Mouse (Mus musculus) hindbrain, embryonic 14.5 days (tissue): ENCODE results near the gene Slamf1. TPM values are rescaled to one million over a fixed set of nuclear protein-coding genes. Genes with fewer than 3 reads are reported as not detected.

ENCODE experiments used
- ATAC-seq: fragments of 200-750 bp; cut with Nextera tagmentation; 2 replicates; pipeline ENCODE4 v1.8.0; 2017; ENCODE audit warnings: moderate number of reproducible peaks, mild to moderate bottlenecking, moderate TSS enrichment, moderate library complexity; ENCODE audit not compliant: low FRiP score
- DNase-seq: peaks from one replicate; pipeline ENCODE4 v3.0.0-alpha.2; 2015; ENCODE audit warnings: low spot score
- H3K27ac ChIP-seq: fragments of 300-500 bp; sonication (generic); 2 replicates; pipeline ENCODE4 v1.5.1; 2014; ENCODE audit warnings: mild to moderate bottlenecking, moderate library complexity
- H3K27me3 ChIP-seq: fragments of 300-500 bp; sonication (generic); 2 replicates; pipeline ENCODE4 v1.6.1; 2014; ENCODE audit warnings: mild to moderate bottlenecking, low read length, mixed read lengths; ENCODE audit not compliant: control insufficient read depth, insufficient read depth
- H3K36me3 ChIP-seq: fragments of 300-500 bp; sonication (generic); replicated peaks from 2 replicates; pipeline ENCODE4 v1.6.1; 2014; ENCODE audit not compliant: control insufficient read depth, insufficient read depth
- H3K4me1 ChIP-seq: fragments of 300-500 bp; sonication (generic); replicated peaks from 2 replicates; pipeline ENCODE4 v1.6.1; 2014; ENCODE audit warnings: antibody characterized with exemption, low read length, mixed read lengths; ENCODE audit not compliant: control insufficient read depth, insufficient read depth
- H3K4me2 ChIP-seq: fragments of 300-500 bp; sonication (generic); replicated peaks from 2 replicates; pipeline ENCODE4 v1.6.1; 2014; ENCODE audit warnings: mild to moderate bottlenecking, moderate library complexity
- H3K4me3 ChIP-seq: fragments of 300-500 bp; sonication (generic); replicated peaks from 2 replicates; pipeline ENCODE4 v1.5.1; 2014; ENCODE audit warnings: mild to moderate bottlenecking, low read length
- H3K9ac ChIP-seq: fragments of 300-500 bp; sonication (generic); 2 replicates; pipeline ENCODE4 v1.6.1; 2014
- H3K9me3 ChIP-seq: fragments of 300-500 bp; sonication (generic); 2 replicates; pipeline ENCODE4 v1.6.1; 2016; ENCODE audit warnings: low read length; ENCODE audit not compliant: control insufficient read depth
- WGBS: fragments of 180-500 bp; shearing (Covaris S2); extraction: QIAGEN DNeasy Blood & Tissue Kit; methylation state at CpG from one replicate; pipeline ENCODE4 v1.1.7; 2014; 5-methylcytosine and 5-hydroxymethylcytosine counted together
- polyA plus RNA-seq: library from polyadenylated mRNA; unstranded; fragments of >200 nt; fragmentation: Nextera tagmentation; extraction: Ambion mirVana; gene quantifications from 2 replicates; pipeline ENCODE4 v1.2.1, GENCODE M21; 2014

Slamf1 gene
- polyA plus RNA-seq, 1 experiment from 2014 or later: 0.13 TPM

DNA sequence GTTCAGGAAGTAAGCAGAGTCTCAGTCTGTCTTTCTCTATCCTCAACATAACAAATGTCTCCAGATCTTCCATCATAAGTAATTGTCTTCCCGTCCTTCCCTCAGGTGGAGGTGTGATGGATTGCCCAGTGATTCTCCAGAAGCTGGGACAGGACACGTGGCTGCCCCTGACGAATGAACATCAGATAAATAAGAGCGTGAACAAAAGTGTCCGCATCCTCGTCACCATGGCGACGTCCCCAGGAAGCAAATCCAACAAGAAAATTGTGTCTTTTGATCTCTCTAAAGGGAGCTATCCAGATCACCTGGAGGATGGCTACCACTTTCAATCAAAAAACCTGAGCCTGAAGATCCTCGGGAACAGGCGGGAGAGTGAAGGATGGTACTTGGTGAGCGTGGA is 7.8 kb downstream of the Slamf1 start:
- no peaks in the 10 kb centered on the region for H3K27me3 ChIP-seq
- H3K9me3 ChIP-seq: no peaks in the 10 kb centered on the region
- H3K4me3 ChIP-seq: no peak overlapping the region
- ATAC-seq (no peak; the same call in 1 of the 2 replicates), DNase-seq (no peak)
- no peaks in the 10 kb centered on the region; the same call in 1 of the 2 replicates for H3K4me1 ChIP-seq
- WGBS: 50% methylated on average over 11 of the region's 11 CpGs
- no peak overlapping the region; the same call in 1 of the 2 replicates for H3K4me2 ChIP-seq
- no peak overlapping the region for H3K9ac ChIP-seq
- H3K27ac ChIP-seq: no peak overlapping the region
- H3K36me3 ChIP-seq: no peaks in the 10 kb centered on the region

GRCm38 (mm10) chr1:171775781-171776180 is 8.9 kb downstream of the Slamf1 start:
- Histone ChIP-seq H3K9me3 (no peaks in the 10 kb centered on the region), H3K9ac (no peak overlapping the region)

DNA sequence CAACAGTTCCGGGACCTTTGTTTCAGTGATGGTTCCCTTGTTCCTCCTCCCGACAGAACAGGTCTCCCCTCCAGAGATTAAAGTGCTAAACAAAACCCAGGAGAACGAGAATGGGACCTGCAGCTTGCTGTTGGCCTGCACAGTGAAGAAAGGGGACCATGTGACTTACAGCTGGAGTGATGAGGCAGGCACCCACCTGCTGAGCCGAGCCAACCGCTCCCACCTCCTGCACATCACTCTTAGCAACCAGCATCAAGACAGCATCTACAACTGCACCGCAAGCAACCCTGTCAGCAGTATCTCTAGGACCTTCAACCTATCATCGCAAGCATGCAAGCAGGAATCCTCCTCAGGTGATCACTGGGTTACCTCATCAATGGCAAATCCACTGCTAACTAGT is 10.1 kb downstream of the Slamf1 start:
- no peaks in the 10 kb centered on the region for H3K36me3 ChIP-seq

More at GRCm38 (mm10) chr1:171775781-171776180, 8.9 kb downstream of the Slamf1 start:
- ATAC-seq (no peak), DNase-seq (no peak)
- 92% methylated on average over 4 of the region's 4 CpGs for WGBS
- no peaks in the 10 kb centered on the region for H3K27me3 ChIP-seq
- no peak overlapping the region for H3K4me3 ChIP-seq
- H3K4me1 ChIP-seq: no peaks in the 10 kb centered on the region; the same call in 1 of the 2 replicates
- H3K27ac ChIP-seq: no peak overlapping the region
- H3K36me3 ChIP-seq: no peaks in the 10 kb centered on the region
- no peak overlapping the region for H3K4me2 ChIP-seq

GRCm38 (mm10) chr1:171782287-171782915 is 15.5 kb downstream of the Slamf1 start:
- Histone ChIP-seq H3K9ac (no peak overlapping the region), H3K27ac (no peak overlapping the region), H3K27me3 (no peaks in the 10 kb centered on the region), H3K4me1 (no peaks in the 10 kb centered on the region), H3K9me3 (no peaks in the 10 kb centered on the region), H3K4me3 (no peak overlapping the region), H3K4me2 (no peak overlapping the region), H3K36me3 (no peaks in the 10 kb centered on the region)
- 87% methylated on average over 5 of the region's 5 CpGs for WGBS
- no peak for DNase-seq
- ATAC-seq: no peak

More for the DNA sequence above, 10.1 kb downstream of the Slamf1 start:
- Histone ChIP-seq H3K4me1 (no peaks in the 10 kb centered on the region; the same call in 1 of the 2 replicates), H3K4me3 (no peak overlapping the region), H3K27me3 (no peaks in the 10 kb centered on the region), H3K9ac (no peak overlapping the region), H3K9me3 (no peaks in the 10 kb centered on the region), H3K27ac (no peak overlapping the region), H3K4me2 (no peak overlapping the region)
- ATAC-seq: no peak
- no peak for DNase-seq
- 75% methylated on average over 7 of the region's 7 CpGs for WGBS

- Histone ChIP-seq H3K9me3 (no peaks in the 10 kb centered on the region), H3K9ac (no peak overlapping the region), H3K36me3 (no peaks in the 10 kb centered on the region), H3K27ac (no peak overlapping the region), H3K27me3 (no peaks in the 10 kb centered on the region), H3K4me1 (no peaks in the 10 kb centered on the region), H3K4me3 (no peak overlapping the region), H3K4me2 (no peak overlapping the region)
- WGBS: 97% methylated on average over 1 of the region's 1 CpGs
- DNase-seq (no peak), ATAC-seq (no peak)
Measured at GRCm38 (mm10) chr1:171785871-171786270, 18.9 kb downstream of the Slamf1 start.

GRCm38 (mm10) chr1:171787281-171788015 is 20.5 kb downstream of the Slamf1 start:
- Histone ChIP-seq H3K9ac (no peak overlapping the region), H3K27ac (no peak overlapping the region), H3K4me3 (no peak overlapping the region), H3K9me3 (no peaks in the 10 kb centered on the region), H3K36me3 (no peaks in the 10 kb centered on the region), H3K27me3 (no peaks in the 10 kb centered on the region), H3K4me2 (no peak overlapping the region), H3K4me1 (no peaks in the 10 kb centered on the region)
- 70% methylated on average over 6 of the region's 6 CpGs for WGBS
- ATAC-seq (no peak), DNase-seq (no peak)

DNA sequence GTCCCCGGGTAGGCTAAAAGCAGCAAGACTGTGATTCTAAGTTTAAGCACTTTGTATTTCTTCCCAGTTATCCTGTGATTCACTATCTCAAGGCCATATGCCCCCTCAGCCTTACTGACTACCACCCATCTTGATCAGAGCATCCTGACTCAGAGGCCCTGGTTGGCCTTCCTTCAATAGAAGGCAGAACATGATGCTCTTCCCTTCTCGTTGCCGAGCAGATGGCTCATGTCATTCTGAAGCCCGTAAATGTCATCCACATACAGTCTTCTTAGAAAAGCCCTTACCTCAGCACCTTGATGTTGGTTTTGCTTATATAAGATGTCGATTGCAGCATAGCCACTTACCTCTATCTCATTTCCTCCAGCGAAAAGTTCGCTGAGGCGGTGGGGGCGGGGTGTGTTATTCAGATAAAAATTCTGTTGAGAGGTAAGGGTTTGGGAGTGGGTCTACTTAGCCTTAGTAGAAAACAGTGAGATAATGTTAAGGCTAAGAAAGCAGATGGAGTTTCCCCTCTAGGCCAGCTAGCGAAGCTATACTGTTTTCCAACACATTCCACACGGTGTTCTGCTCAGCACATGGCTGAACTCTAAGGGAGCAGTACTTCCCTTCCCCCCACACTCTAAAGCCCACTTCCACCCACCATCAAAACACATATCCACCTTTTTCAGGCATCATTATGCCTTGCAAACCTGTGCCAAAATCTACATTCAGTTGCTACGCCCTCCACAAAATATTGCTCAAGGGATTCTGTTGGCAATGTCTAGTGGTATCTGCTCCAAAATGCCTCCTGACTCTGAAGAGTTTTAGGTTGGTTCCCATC is 21.7 kb downstream of the Slamf1 start:
- ATAC-seq: no peak
- H3K4me2 ChIP-seq: no peak overlapping the region
- WGBS: 90% methylated on average over 12 of the region's 12 CpGs
- H3K27me3 ChIP-seq: no peaks in the 10 kb centered on the region
- no peak overlapping the region for H3K4me3 ChIP-seq
- no peak for DNase-seq
- H3K4me1 ChIP-seq: no peaks in the 10 kb centered on the region
- no peaks in the 10 kb centered on the region for H3K9me3 ChIP-seq
- no peaks in the 10 kb centered on the region for H3K36me3 ChIP-seq
- H3K9ac ChIP-seq: no peak overlapping the region
- no peak overlapping the region for H3K27ac ChIP-seq

DNA sequence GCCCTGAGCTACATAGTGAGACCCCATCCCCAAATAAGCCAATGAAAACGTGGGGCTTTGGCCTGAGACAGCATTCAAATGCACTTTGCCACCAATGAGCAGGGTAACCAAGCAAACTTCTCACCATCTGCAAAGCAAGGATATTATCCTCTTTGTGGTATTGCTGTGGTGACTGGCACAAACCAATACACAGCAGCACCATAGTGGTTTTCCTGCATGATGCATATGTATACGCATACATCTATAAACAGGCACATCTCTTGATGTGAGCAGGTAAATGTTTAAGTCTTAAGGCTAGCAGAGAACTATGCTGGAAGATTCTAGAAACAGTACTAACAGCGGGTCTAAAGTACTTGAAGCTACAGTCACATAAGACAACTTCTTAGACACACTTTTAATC is 22.5 kb downstream of the Slamf1 start:
- WGBS: 85% methylated on average over 3 of the region's 3 CpGs
- Histone ChIP-seq H3K27ac (no peak overlapping the region), H3K4me1 (no peaks in the 10 kb centered on the region), H3K4me3 (no peak overlapping the region), H3K9me3 (no peaks in the 10 kb centered on the region), H3K9ac (no peak overlapping the region), H3K4me2 (no peak overlapping the region), H3K36me3 (no peaks in the 10 kb centered on the region), H3K27me3 (no peaks in the 10 kb centered on the region)
- DNase-seq (no peak), ATAC-seq (no peak)

GRCm38 (mm10) chr1:171791491-171791890 is 24.6 kb downstream of the Slamf1 start:
- DNase-seq: no peak
- ATAC-seq: no peak
- WGBS: 94% methylated on average over 3 of the region's 3 CpGs
- Histone ChIP-seq H3K27ac (no peak overlapping the region), H3K27me3 (no peaks in the 10 kb centered on the region), H3K9me3 (no peaks in the 10 kb centered on the region), H3K9ac (no peak overlapping the region), H3K4me1 (no peaks in the 10 kb centered on the region), H3K4me3 (no peak overlapping the region), H3K4me2 (no peak overlapping the region), H3K36me3 (no peaks in the 10 kb centered on the region)
